Mouse (Mus musculus) spleen, postnatal 36 days (tissue): ENCODE results near the gene Kif26b.

Source experiments
- DNase-seq, 2 experiments: peaks; one replicate each; pipeline ENCODE4 v3.0.0; 2022; ENCODE audit warnings: low spot score in 2 of 2, mixed read lengths in 1 of 2

Gene Kif26b

GRCm38 (mm10) chr1:178840311-178840710 lies 311.4 kb downstream of the Kif26b start:
- no peak for DNase-seq

GRCm38 (mm10) chr1:178844839-178845238 lies 315.9 kb downstream of the Kif26b start:
- DNase-seq: no peak

GRCm38 (mm10) chr1:178847569-178847968 lies 318.6 kb downstream of the Kif26b start:
- no peak for DNase-seq

- no peak for DNase-seq
Measured at GRCm38 (mm10) chr1:178848380-178849106, 319.6 kb downstream of the Kif26b start.

- no peak for DNase-seq
Measured at GRCm38 (mm10) chr1:178850569-178850968, 321.6 kb downstream of the Kif26b start.

GRCm38 (mm10) chr1:178854936-178855335 lies 326.0 kb downstream of the Kif26b start:
- DNase-seq: no peak

- no peak for DNase-seq
Measured at GRCm38 (mm10) chr1:178855974-178856373, 327.0 kb downstream of the Kif26b start.

GRCm38 (mm10) chr1:178860671-178861391 lies 331.9 kb downstream of the Kif26b start:
- no peak for DNase-seq

- no peak for DNase-seq
Measured at GRCm38 (mm10) chr1:178861392-178861762, 332.5 kb downstream of the Kif26b start.

GRCm38 (mm10) chr1:178863756-178864155 lies 334.8 kb downstream of the Kif26b start:
- no peak for DNase-seq

GRCm38 (mm10) chr1:178864297-178864696 lies 335.4 kb downstream of the Kif26b start:
- no peak for DNase-seq

GRCm38 (mm10) chr1:178866757-178867156 lies 337.8 kb downstream of the Kif26b start:
- DNase-seq: no peak

GRCm38 (mm10) chr1:178871055-178871454 lies 342.1 kb downstream of the Kif26b start:
- DNase-seq: no peak

GRCm38 (mm10) chr1:178876926-178877325 lies 348.0 kb downstream of the Kif26b start:
- DNase-seq: no peak

- no peak for DNase-seq
Measured at GRCm38 (mm10) chr1:178878676-178879075, 349.8 kb downstream of the Kif26b start.

GRCm38 (mm10) chr1:178880905-178881304 lies 352.0 kb downstream of the Kif26b start:
- DNase-seq: no peak

GRCm38 (mm10) chr1:178886671-178887070 lies 357.7 kb downstream of the Kif26b start:
- no peak for DNase-seq

- DNase-seq: no peak
Measured at GRCm38 (mm10) chr1:178892376-178892775, 363.5 kb downstream of the Kif26b start.

GRCm38 (mm10) chr1:178893229-178894080 lies 364.5 kb downstream of the Kif26b start:
- no peak for DNase-seq

- DNase-seq: no peak
Measured at GRCm38 (mm10) chr1:178894081-178894401, 365.1 kb downstream of the Kif26b start.

- no peak for DNase-seq
Measured at GRCm38 (mm10) chr1:178895674-178896073, 366.7 kb downstream of the Kif26b start.

- DNase-seq: no peak
Measured at GRCm38 (mm10) chr1:178910951-178911350, 382.0 kb downstream of the Kif26b start.
